Mouse (Mus musculus) spleen, adult 2 months (tissue): ENCODE data around the gene Kank1.

Experiments
- CTCF ChIP-seq: fragments of 200-500 bp; IDR thresholded peaks from 2 replicates; pipeline ENCODE4 v1.5.1; 2011; ENCODE audit warnings: mild to moderate bottlenecking, inconsistent platforms; ENCODE audit not compliant: insufficient read depth, insufficient read length, insufficient replicate concordance; ENCODE audit errors: extremely low read depth
- POLR2A ChIP-seq: fragments of 200-500 bp; IDR thresholded peaks from 2 replicates; pipeline ENCODE4 v1.6.1; 2011; ENCODE audit warnings: low read depth, low read length, inconsistent platforms

DNA sequence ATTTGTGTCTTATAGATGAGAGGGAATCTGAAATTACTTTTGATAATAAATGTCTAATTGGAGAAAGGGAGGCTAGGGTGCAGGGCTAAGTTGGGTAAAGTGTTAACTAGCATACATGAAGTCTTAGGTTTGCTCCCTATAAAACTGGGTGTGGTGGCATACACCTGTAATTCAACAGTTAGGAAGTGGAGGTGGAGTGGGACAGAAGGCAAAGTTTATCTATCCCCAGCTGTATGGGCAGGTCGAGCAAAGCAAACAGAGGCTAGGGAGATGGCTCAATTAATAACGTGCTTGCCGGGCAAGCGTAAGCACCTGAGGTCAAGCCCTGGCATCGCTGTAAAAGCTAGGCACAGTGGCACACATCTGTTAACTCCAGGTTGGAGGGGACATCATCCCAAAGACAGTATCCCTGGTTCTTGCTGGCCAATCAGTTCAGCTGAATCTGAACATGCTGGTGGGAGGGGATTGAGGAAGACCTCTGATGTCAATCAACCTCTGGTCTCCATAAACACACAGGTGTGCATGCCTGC, 54.3 kb downstream of the Kank1 start:
- no peak for TF ChIP-seq CTCF
- TF ChIP-seq POLR2A, result no peak
